Mouse (Mus musculus): Measurements from ENCODE around the gene Spdye4b. TPM values are rescaled to one million over a fixed set of nuclear protein-coding genes. Genes with fewer than 3 reads are reported as not detected.

Gene Spdye4b
- polyA plus RNA-seq (2014; fragmentation: Illumina TruSeq; extraction: RNeasy Lipid Tissue Mini Kit (QIAGEN cat#74804); ENCODE audit: low read depth, low replicate concordance), result not detected

GRCm38 (mm10) chr5:143180255-143181076, at the start of gene Spdye4b, which contains the start of gene Rbak:
Spdye4b (plus strand) TSS chr5:143181017.
Rbak (minus strand) TSS chr5:143180775.

GRCm38 (mm10) chr5:143147481-143147880, 33.3 kb upstream of the Spdye4b start, which contains the start of gene Olfr718-ps1:
Olfr718-ps1 (minus strand) TSS chr5:143147581.

GRCm38 (mm10) chr5:143226790-143227189, 46.0 kb downstream of the Spdye4b start, which contains the start of gene Spdye4a:
Spdye4a (minus strand) TSS chr5:143226890.

DNA sequence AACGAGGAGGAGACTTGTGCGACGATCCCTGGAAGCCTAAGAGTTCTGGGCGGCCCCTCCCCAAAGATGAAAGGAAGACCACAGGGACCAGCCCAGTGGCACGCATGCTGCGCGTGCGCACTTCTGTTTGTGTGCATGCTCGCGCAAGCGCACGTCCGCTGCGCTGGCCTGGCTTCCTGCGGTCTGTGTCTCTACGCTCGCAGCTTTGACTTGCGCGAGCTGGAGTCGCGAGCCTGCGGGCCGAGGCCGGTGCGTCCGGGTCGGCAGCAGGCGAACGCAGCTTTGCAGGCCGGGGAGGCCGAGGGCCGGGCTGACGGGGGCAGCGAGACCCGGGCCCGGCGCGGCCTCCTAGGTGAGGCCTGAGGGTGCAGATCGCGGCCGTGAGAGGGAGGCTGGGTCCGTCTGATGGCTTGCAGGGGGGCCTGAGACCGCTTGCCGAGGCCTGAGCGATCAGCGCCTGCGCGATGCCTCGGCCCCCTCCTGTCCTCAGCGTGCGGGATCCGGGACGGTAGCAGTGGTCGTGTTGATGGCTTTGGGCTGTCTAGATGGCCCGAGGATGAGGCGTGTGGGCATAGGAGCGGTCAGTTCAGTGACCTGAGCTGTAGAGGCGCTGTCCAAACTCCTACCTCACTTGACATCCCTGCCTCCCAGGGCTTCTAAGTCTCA, 54.3 kb downstream of the Spdye4b start, which contains the start of gene Zfp12:
Gene Zfp12, plus strand, starts transcription at position 136 of the 666 bp plus-strand sequence.

Other genes starting within 250 kb of the Spdye4b start
- gene Fscn1, start 220.7 kb upstream of the Spdye4b start, polyA plus RNA-seq (2014; fragmentation: Illumina TruSeq; extraction: RNeasy Lipid Tissue Mini Kit (QIAGEN cat#74804); ENCODE audit: low read depth, low replicate concordance), result not detected
- gene Rnf216, start 68.0 kb upstream of the Spdye4b start, polyA plus RNA-seq (2014; fragmentation: Illumina TruSeq; extraction: RNeasy Lipid Tissue Mini Kit (QIAGEN cat#74804); ENCODE audit: low read depth, low replicate concordance), result 11.4 TPM
- not detected for gene Olfr718-ps1, start 33.4 kb upstream of the Spdye4b start, polyA plus RNA-seq (2014; fragmentation: Illumina TruSeq; extraction: RNeasy Lipid Tissue Mini Kit (QIAGEN cat#74804); ENCODE audit: low read depth, low replicate concordance)
- gene Rbak, start 242 bp upstream of the Spdye4b start, polyA plus RNA-seq (2014; fragmentation: Illumina TruSeq; extraction: RNeasy Lipid Tissue Mini Kit (QIAGEN cat#74804); ENCODE audit: low read depth, low replicate concordance), result 2.6 TPM
- gene Spdye4a, start 45.9 kb downstream of the Spdye4b start, polyA plus RNA-seq (2014; fragmentation: Illumina TruSeq; extraction: RNeasy Lipid Tissue Mini Kit (QIAGEN cat#74804); ENCODE audit: low read depth, low replicate concordance), result not detected
- 3.7 TPM for gene Zfp12, start 54.1 kb downstream of the Spdye4b start, polyA plus RNA-seq (2014; fragmentation: Illumina TruSeq; extraction: RNeasy Lipid Tissue Mini Kit (QIAGEN cat#74804); ENCODE audit: low read depth, low replicate concordance)
- gene Zfp316, start 89.0 kb downstream of the Spdye4b start, polyA plus RNA-seq (2014; fragmentation: Illumina TruSeq; extraction: RNeasy Lipid Tissue Mini Kit (QIAGEN cat#74804); ENCODE audit: low read depth, low replicate concordance), result 0.34 TPM
- not detected for gene Zfp853, start 112.6 kb downstream of the Spdye4b start, polyA plus RNA-seq (2014; fragmentation: Illumina TruSeq; extraction: RNeasy Lipid Tissue Mini Kit (QIAGEN cat#74804); ENCODE audit: low read depth, low replicate concordance)
- gene E130309D02Rik, start 134.3 kb downstream of the Spdye4b start, polyA plus RNA-seq (2014; fragmentation: Illumina TruSeq; extraction: RNeasy Lipid Tissue Mini Kit (QIAGEN cat#74804); ENCODE audit: low read depth, low replicate concordance), result 1.3 TPM
- 7.0 TPM for gene Zdhhc4, start 148.2 kb downstream of the Spdye4b start, polyA plus RNA-seq (2014; fragmentation: Illumina TruSeq; extraction: RNeasy Lipid Tissue Mini Kit (QIAGEN cat#74804); ENCODE audit: low read depth, low replicate concordance)
- gene Grid2ip, start 176.3 kb downstream of the Spdye4b start, polyA plus RNA-seq (2014; fragmentation: Illumina TruSeq; extraction: RNeasy Lipid Tissue Mini Kit (QIAGEN cat#74804); ENCODE audit: low read depth, low replicate concordance), result not detected
- 61.7 TPM for gene Kdelr2, start 222.8 kb downstream of the Spdye4b start, polyA plus RNA-seq (2014; fragmentation: Illumina TruSeq; extraction: RNeasy Lipid Tissue Mini Kit (QIAGEN cat#74804); ENCODE audit: low read depth, low replicate concordance)